Mouse (Mus musculus) liver, adult 2 months (tissue): ENCODE data around the gene Onecut3. TPM values are rescaled to one million over a fixed set of nuclear protein-coding genes. Genes with fewer than 3 reads are reported as not detected.

Experiments
- DNase-seq: peaks from one replicate; pipeline ENCODE4 v3.0.0-alpha.2; 2011; ENCODE audit warnings: low read depth, low spot score; ENCODE audit errors: extremely low read depth
- H3K27ac ChIP-seq: fragments of 200-500 bp; replicated peaks from 2 replicates; pipeline ENCODE4 v1.5.1; 2012; ENCODE audit warnings: low read depth, mild to moderate bottlenecking, control low read depth, inconsistent platforms, low read length; ENCODE audit not compliant: insufficient read depth
- H3K27me3 ChIP-seq: fragments of 200-500 bp; 2 replicates; pipeline ENCODE4 v1.6.1; 2012; ENCODE audit warnings: mild to moderate bottlenecking, moderate library complexity, low read length, inconsistent platforms; ENCODE audit not compliant: control insufficient read depth, insufficient read depth
- H3K36me3 ChIP-seq: fragments of 200-500 bp; 2 replicates; pipeline ENCODE4 v1.6.1; 2012; ENCODE audit warnings: low read length, inconsistent platforms; ENCODE audit not compliant: control insufficient read depth, insufficient read depth
- H3K4me1 ChIP-seq: fragments of 200-500 bp; 2 replicates; pipeline ENCODE4 v1.6.1; 2011; ENCODE audit warnings: low read length; ENCODE audit not compliant: control insufficient read depth, insufficient read depth
- H3K4me3 ChIP-seq: fragments of 200-500 bp; 2 replicates; pipeline ENCODE4 v1.5.1; 2011; ENCODE audit warnings: low read depth, mild to moderate bottlenecking, control low read depth, low read length, moderate library complexity; ENCODE audit not compliant: insufficient read depth
- H3K79me2 ChIP-seq: fragments of 200-500 bp; 2 replicates; pipeline ENCODE4 v1.6.1; 2012; ENCODE audit warnings: inconsistent platforms, mild to moderate bottlenecking, low read length, moderate library complexity; ENCODE audit not compliant: control insufficient read depth, insufficient read depth
- H3K9ac ChIP-seq: fragments of 200-500 bp; 2 replicates; pipeline ENCODE4 v1.6.1; 2012; ENCODE audit warnings: low read depth, mild to moderate bottlenecking, control low read depth, inconsistent platforms, low read length
- CTCF ChIP-seq: fragments of 200-500 bp; IDR thresholded peaks from 2 replicates; pipeline ENCODE4 v1.5.1; 2011; ENCODE audit warnings: low read depth, low read length, control low read depth
- POLR2A ChIP-seq: fragments of 200-500 bp; IDR thresholded peaks from 2 replicates; pipeline ENCODE4 v1.6.1; 2011; ENCODE audit warnings: low read length, control low read depth; ENCODE audit not compliant: insufficient read depth; ENCODE audit errors: extremely low read depth
- WGBS: fragments of 180-500 bp; shearing (Covaris S2); methylation state at CpG from one replicate; pipeline ENCODE4 v1.1.7; 2018; 5-methylcytosine and 5-hydroxymethylcytosine counted together
- polyA plus RNA-seq: library from polyadenylated mRNA; depleted of rRNA; stranded (reverse); fragments of >200 nt; gene quantifications from 2 replicates; pipeline ENCODE4 v1.2.3, GENCODE M21; 2012
- total RNA-seq: library from RNA; depleted of rRNA; stranded (reverse); fragments of >200 nt; gene quantifications from 2 replicates; pipeline ENCODE4 v1.2.3, GENCODE M21; 2014

The Onecut3 gene
- total and polyA plus RNA-seq, 2 experiments, result not detected

- no peaks in the 10 kb centered on the region for H3K36me3 ChIP-seq
- no peak overlapping the region for H3K4me3 ChIP-seq
- WGBS, result 29% methylated on average over 9 of the region's 9 CpGs
- no peak overlapping the region for H3K27ac ChIP-seq
- no peak for TF ChIP-seq POLR2A
- TF ChIP-seq CTCF, result no peak
- DNase-seq, result no peak
- H3K27me3 ChIP-seq, result no peaks in the 10 kb centered on the region
- no peaks in the 10 kb centered on the region for H3K79me2 ChIP-seq
- no peaks in the 10 kb centered on the region for H3K4me1 ChIP-seq
- no peak overlapping the region for H3K9ac ChIP-seq
Observed at GRCm38 (mm10) chr10:80526172-80526571, 31.5 kb downstream of the Onecut3 start.

GRCm38 (mm10) chr10:80532783-80533182, 38.1 kb downstream of the Onecut3 start:
- Histone ChIP-seq H3K27me3 (no peaks in the 10 kb centered on the region), H3K27ac (no peak overlapping the region), H3K79me2 (no peaks in the 10 kb centered on the region), H3K36me3 (no peaks in the 10 kb centered on the region), H3K4me3 (no peak overlapping the region), H3K9ac (no peak overlapping the region), H3K4me1 (no peaks in the 10 kb centered on the region)
- WGBS, result 87% methylated on average over 11 of the region's 11 CpGs
- DNase-seq, result no peak
- TF ChIP-seq POLR2A, result no peak
- no peak for TF ChIP-seq CTCF

GRCm38 (mm10) chr10:80533704-80534103, 39.1 kb downstream of the Onecut3 start:
- 14% methylated on average over 7 of the region's 7 CpGs for WGBS
- TF ChIP-seq CTCF (no peak), POLR2A (no peak)
- H3K4me1 ChIP-seq, result no peaks in the 10 kb centered on the region
- H3K9ac ChIP-seq, result no peak overlapping the region
- no peaks in the 10 kb centered on the region for H3K79me2 ChIP-seq
- H3K36me3 ChIP-seq, result no peaks in the 10 kb centered on the region
- no peak for DNase-seq
- H3K27ac ChIP-seq, result no peak overlapping the region
- no peaks in the 10 kb centered on the region for H3K27me3 ChIP-seq
- no peak overlapping the region for H3K4me3 ChIP-seq

GRCm38 (mm10) chr10:80535071-80535470, 40.4 kb downstream of the Onecut3 start:
- WGBS, result 14% methylated on average over 14 of the region's 14 CpGs
- Histone ChIP-seq H3K27ac (no peak overlapping the region), H3K36me3 (no peaks in the 10 kb centered on the region), H3K27me3 (no peaks in the 10 kb centered on the region), H3K9ac (no peak overlapping the region), H3K4me3 (no peak overlapping the region), H3K79me2 (no peaks in the 10 kb centered on the region), H3K4me1 (no peaks in the 10 kb centered on the region)
- no peak for DNase-seq
- TF ChIP-seq POLR2A, result no peak
- TF ChIP-seq CTCF, result no peak

- TF ChIP-seq CTCF, result no peak
- no peak for TF ChIP-seq POLR2A
- Histone ChIP-seq H3K79me2 (no peaks in the 10 kb centered on the region), H3K27me3 (no peaks in the 10 kb centered on the region), H3K4me3 (no peak overlapping the region), H3K4me1 (no peaks in the 10 kb centered on the region), H3K27ac (no peak overlapping the region), H3K36me3 (no peaks in the 10 kb centered on the region), H3K9ac (no peak overlapping the region)
- 26% methylated on average over 13 of the region's 13 CpGs for whole genome bisulfite sequencing
- no peak for DNase-seq
Observed at GRCm38 (mm10) chr10:80535711-80536110, 41.1 kb downstream of the Onecut3 start.

- Histone ChIP-seq H3K27me3 (no peaks in the 10 kb centered on the region), H3K9ac (no peak overlapping the region), H3K4me3 (no peak overlapping the region), H3K4me1 (no peaks in the 10 kb centered on the region), H3K79me2 (no peaks in the 10 kb centered on the region), H3K27ac (no peak overlapping the region), H3K36me3 (no peaks in the 10 kb centered on the region)
- TF ChIP-seq POLR2A (no peak), CTCF (no peak)
- WGBS, result 51% methylated on average over 5 of the region's 5 CpGs
- no peak for DNase-seq
Observed at GRCm38 (mm10) chr10:80538180-80538579, 43.5 kb downstream of the Onecut3 start.
